Mouse (Mus musculus): ENCODE measurements around the gene Ola1. TPM values are rescaled to one million over a fixed set of nuclear protein-coding genes. Genes with fewer than 3 reads are reported as not detected.

Ola1 gene
- total and polyA plus RNA-seq, 3 experiments = 47.1 to 180 (median 124) TPM

DNA sequence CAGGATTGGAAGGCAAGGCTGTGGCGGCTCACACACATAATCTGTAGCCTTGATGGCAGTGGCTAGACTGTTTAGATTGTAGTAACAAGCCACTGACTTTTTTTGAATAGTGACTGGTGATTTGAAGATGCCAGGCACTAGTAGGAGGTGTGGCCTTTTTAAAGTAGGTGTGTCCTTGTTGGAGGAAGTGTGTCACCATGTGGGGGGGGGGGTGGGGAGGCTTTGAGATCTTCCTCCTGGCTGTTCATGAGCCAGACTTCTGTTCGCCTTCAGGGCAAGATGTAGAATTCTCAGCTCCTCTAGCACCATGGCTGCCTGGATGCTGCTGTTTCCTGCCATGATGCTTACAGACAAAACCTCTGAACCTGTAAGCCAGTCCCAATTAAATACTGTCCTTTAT, 136.9 kb downstream of the Ola1 start:
- H3K9me3 ChIP-seq (replicated peaks) = no peaks in the 10 kb centered on the region
- peaks cover 10% of the 10 kb centered on the region for H3K4me1 ChIP-seq (ENCODE audit: insufficient read depth, low read depth, low read length)
- ATAC-seq (ENCODE audit: extremely low read depth, insufficient number of reproducible peaks, low FRiP score, poor library complexity, severe bottlenecking) = no peak
- no peaks in the 10 kb centered on the region for H3K36me3 ChIP-seq (replicated peaks)
- H3K27me3 ChIP-seq (ENCODE audit: insufficient read depth, low read length) = peaks cover 18% of the 10 kb centered on the region
- TF ChIP-seq GATA2 (IDR thresholded peaks at IDR 0.05; ENCODE audit: borderline replicate concordance, low read depth, low read length) (no peak), GATA1 (IDR thresholded peaks at IDR 0.05; ENCODE audit: borderline replicate concordance, low read length) (no peak), CTCF (IDR thresholded peaks at IDR 0.05; ENCODE audit: low read depth, low read length) (no peak)
- no peak for DNase-seq (ENCODE audit: low spot score)
- no peak overlapping the region for H3K4me3 ChIP-seq (ENCODE audit: low read depth, low read length)

DNA sequence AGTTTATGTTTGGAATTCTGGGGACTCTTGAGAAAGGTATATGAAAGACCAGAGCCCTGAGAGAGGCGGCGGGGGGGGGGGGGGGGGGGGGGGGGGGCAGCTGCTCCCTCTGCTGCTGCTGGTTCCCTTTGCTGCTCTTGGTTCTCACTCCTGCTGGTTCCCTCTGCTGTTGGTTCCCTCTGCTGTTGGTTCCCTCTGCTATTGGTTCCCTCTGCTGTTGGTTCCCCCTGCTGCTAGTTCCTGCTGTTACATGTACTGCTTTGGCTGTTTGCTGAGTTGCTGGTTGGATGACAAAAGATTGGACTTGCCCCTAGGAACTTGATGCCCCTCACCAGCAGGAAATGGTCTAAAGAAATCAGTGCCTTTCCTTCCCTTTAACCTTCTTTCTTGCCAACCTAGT, 138.6 kb downstream of the Ola1 start:
- TF ChIP-seq CTCF (IDR thresholded peaks at IDR 0.05; ENCODE audit: low read depth, low read length) = no peak
- no peak for TF ChIP-seq TAL1 (conservative IDR thresholded peaks at IDR 0.05; ENCODE audit: low read depth, low read length)
- no peak for TF ChIP-seq GATA2 (IDR thresholded peaks at IDR 0.05; ENCODE audit: borderline replicate concordance, low read depth, low read length)
- no peak for TF ChIP-seq GATA1 (IDR thresholded peaks at IDR 0.05; ENCODE audit: borderline replicate concordance, low read length)
- no peak for TF ChIP-seq POLR2AphosphoS5 (IDR thresholded peaks at IDR 0.05; ENCODE audit: insufficient replicate concordance, low read depth, low read length)
- H3K27me3 ChIP-seq (ENCODE audit: insufficient read depth, low read length) = peaks cover 18% of the 10 kb centered on the region
- no peaks in the 10 kb centered on the region for H3K36me3 ChIP-seq (replicated peaks)
- peaks cover 4% of the 10 kb centered on the region; the same call in 1 of the 2 replicates for H3K9me3 ChIP-seq (replicated peaks)
- DNase-seq (ENCODE audit: low spot score) (no peak), ATAC-seq (ENCODE audit: extremely low read depth, insufficient number of reproducible peaks, low FRiP score, poor library complexity, severe bottlenecking) (no peak)
- H3K4me3 ChIP-seq (ENCODE audit: low read depth, low read length) = no peak overlapping the region
- peaks cover 10% of the 10 kb centered on the region for H3K4me1 ChIP-seq (ENCODE audit: insufficient read depth, low read depth, low read length)

DNA sequence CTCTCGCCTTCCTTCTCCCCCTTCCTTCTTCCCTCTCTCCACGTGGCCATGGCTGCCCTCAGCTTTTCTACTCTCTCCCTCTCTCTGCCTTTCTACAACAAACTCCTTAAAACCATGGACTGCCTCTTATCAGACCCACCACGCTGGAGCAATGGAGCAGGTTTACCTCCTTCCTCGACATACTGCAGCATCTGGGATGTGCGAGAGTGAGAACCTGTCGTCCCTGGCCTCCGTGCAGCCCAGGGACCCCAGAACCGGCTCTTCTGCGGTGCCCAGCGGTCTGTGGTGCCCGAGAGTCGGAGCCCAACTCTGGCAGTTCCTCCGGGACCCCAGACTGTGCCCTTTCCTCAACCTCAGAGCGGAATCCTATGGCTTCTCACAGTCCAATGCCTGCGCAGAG, 139.4 kb downstream of the Ola1 start:
- Histone ChIP-seq H3K36me3 (replicated peaks) (no peaks in the 10 kb centered on the region), H3K4me3 (ENCODE audit: low read depth, low read length) (no peak overlapping the region), H3K9me3 (replicated peaks) (peaks cover 4% of the 10 kb centered on the region; the same call in 1 of the 2 replicates), H3K27me3 (ENCODE audit: insufficient read depth, low read length) (peaks cover 18% of the 10 kb centered on the region), H3K4me1 (ENCODE audit: insufficient read depth, low read depth, low read length) (peaks cover 10% of the 10 kb centered on the region)
- TF ChIP-seq POLR2AphosphoS5 (IDR thresholded peaks at IDR 0.05; ENCODE audit: insufficient replicate concordance, low read depth, low read length) (no peak), GATA1 (IDR thresholded peaks at IDR 0.05; ENCODE audit: borderline replicate concordance, low read length) (no peak), TAL1 (conservative IDR thresholded peaks at IDR 0.05; ENCODE audit: low read depth, low read length) (no peak), GATA2 (IDR thresholded peaks at IDR 0.05; ENCODE audit: borderline replicate concordance, low read depth, low read length) (no peak), CTCF (IDR thresholded peaks at IDR 0.05; ENCODE audit: low read depth, low read length) (no peak)
- no peak for DNase-seq (ENCODE audit: low spot score)
- ATAC-seq (ENCODE audit: extremely low read depth, insufficient number of reproducible peaks, low FRiP score, poor library complexity, severe bottlenecking) = no peak

DNA sequence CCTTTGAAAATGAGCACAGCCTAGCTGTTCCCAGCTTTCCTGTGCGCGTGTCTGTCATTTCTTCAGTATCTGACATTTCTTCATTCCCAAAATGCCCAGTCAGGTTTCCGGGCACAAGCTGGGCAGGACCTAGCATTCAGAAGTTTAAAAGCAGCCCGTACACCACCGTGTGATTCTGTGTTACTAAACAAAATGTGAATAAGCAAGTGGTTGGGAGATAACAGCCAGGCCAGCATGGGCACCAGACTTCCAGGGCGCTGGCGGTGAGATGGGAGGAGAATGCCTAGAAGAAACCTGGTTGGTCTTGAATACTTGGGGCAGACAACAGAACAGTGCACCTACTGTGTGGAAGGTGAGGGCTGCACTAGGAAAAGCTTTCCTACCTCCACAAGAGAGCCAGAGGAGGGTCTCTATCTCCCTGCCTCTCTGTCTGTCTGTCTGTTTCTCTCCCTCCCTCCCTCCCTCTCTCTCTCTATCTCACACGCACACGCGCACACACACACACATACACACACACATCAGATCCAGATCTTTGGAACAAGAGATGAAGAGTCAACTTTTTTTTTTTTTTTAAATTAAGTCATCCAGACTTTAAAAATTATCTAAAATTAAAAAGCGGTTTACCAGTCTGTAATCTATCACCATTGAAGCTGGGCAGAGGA, 144.8 kb downstream of the Ola1 start:
- Histone ChIP-seq H3K27me3 (ENCODE audit: insufficient read depth, low read length) (peaks cover 45% of the 10 kb centered on the region), H3K36me3 (replicated peaks) (no peaks in the 10 kb centered on the region), H3K4me1 (ENCODE audit: insufficient read depth, low read depth, low read length) (peaks cover 6% of the 10 kb centered on the region), H3K4me3 (ENCODE audit: low read depth, low read length) (no peak overlapping the region), H3K9me3 (replicated peaks) (peaks cover 4% of the 10 kb centered on the region; the same call in 1 of the 2 replicates)
- no peak for ATAC-seq (ENCODE audit: extremely low read depth, insufficient number of reproducible peaks, low FRiP score, poor library complexity, severe bottlenecking)
- DNase-seq (ENCODE audit: low spot score) = no peak
- no peak for TF ChIP-seq CTCF (IDR thresholded peaks at IDR 0.05; ENCODE audit: low read depth, low read length)

DNA sequence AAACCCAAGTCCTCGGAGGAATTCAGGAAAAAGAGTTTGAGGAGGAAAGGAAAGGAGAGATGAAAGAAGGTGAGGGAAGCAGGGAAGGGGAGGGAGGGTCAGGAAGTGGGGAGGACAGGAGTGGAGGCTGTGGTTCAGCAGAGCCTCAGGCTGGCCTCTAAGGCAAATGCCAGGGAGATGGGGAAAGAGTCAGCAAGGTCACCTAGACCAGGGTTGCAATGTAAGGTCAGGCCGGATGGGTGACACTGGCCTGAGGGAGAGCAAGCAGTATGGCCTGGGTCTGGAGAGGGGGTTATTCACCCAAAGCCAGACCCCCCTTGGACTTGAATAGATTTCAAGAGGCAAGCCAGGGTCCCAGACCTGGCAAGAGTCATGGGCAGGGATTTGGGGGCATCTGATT, 147.5 kb downstream of the Ola1 start:
- ATAC-seq (ENCODE audit: extremely low read depth, insufficient number of reproducible peaks, low FRiP score, poor library complexity, severe bottlenecking) (no peak), DNase-seq (ENCODE audit: low spot score) (no peak)
- peaks cover under 1% of the 10 kb centered on the region; the same call in 1 of the 2 replicates for H3K9me3 ChIP-seq (replicated peaks)
- no peak for TF ChIP-seq GATA1 (IDR thresholded peaks at IDR 0.05; ENCODE audit: borderline replicate concordance, low read length)
- no peak for TF ChIP-seq POLR2AphosphoS5 (IDR thresholded peaks at IDR 0.05; ENCODE audit: insufficient replicate concordance, low read depth, low read length)
- no peak for TF ChIP-seq GATA2 (IDR thresholded peaks at IDR 0.05; ENCODE audit: borderline replicate concordance, low read depth, low read length)
- H3K27me3 ChIP-seq (ENCODE audit: insufficient read depth, low read length) = peaks cover 45% of the 10 kb centered on the region
- H3K4me1 ChIP-seq (ENCODE audit: insufficient read depth, low read depth, low read length) = peaks cover 13% of the 10 kb centered on the region
- no peak overlapping the region for H3K4me3 ChIP-seq (ENCODE audit: low read depth, low read length)
- no peaks in the 10 kb centered on the region for H3K36me3 ChIP-seq (replicated peaks)

DNA sequence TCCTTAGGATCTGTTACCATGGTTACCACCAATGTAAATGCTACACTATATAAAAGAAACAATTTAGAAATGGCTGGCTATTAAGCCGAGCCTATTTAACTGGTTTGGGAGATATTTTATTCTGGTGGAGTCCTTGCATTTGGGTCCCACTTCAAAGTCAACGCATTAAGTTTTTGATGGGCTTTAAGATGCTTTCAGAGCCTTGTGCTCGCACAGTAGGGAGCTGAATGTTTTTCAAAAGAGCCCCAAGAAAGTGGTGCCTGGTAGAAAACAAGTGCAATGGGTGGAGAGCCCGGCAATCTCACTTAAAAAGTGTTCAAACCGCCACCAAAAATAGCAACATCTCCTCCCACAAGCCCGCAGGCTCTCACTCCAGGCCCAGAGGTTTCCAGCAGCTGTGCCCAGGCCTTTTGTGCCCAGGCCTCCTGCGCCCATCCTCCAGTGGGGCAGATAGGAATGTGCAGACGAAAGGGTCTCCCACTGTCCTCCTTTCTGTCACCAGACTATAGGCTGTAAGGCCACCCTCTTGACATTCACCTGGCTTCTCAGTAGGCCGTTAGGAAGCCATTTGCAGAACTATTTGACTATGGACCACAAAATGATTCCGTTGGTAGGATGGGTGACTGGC, 148.2 kb downstream of the Ola1 start:
- Histone ChIP-seq H3K4me3 (ENCODE audit: low read depth, low read length) (no peak overlapping the region), H3K36me3 (replicated peaks) (no peaks in the 10 kb centered on the region), H3K4me1 (ENCODE audit: insufficient read depth, low read depth, low read length) (peaks cover 13% of the 10 kb centered on the region), H3K9me3 (replicated peaks) (no peaks in the 10 kb centered on the region), H3K27me3 (ENCODE audit: insufficient read depth, low read length) (peaks cover 47% of the 10 kb centered on the region)
- TF ChIP-seq POLR2AphosphoS5 (IDR thresholded peaks at IDR 0.05; ENCODE audit: insufficient replicate concordance, low read depth, low read length) (no peak), GATA1 (IDR thresholded peaks at IDR 0.05; ENCODE audit: borderline replicate concordance, low read length) (no peak), TAL1 (conservative IDR thresholded peaks at IDR 0.05; ENCODE audit: low read depth, low read length) (no peak), CTCF (IDR thresholded peaks at IDR 0.05; ENCODE audit: low read depth, low read length) (no peak), GATA2 (IDR thresholded peaks at IDR 0.05; ENCODE audit: borderline replicate concordance, low read depth, low read length) (no peak)
- DNase-seq (ENCODE audit: low spot score) (no peak), ATAC-seq (ENCODE audit: extremely low read depth, insufficient number of reproducible peaks, low FRiP score, poor library complexity, severe bottlenecking) (no peak)
